Mouse (Mus musculus) hindbrain, embryonic 14.5 days (tissue): ENCODE results near the gene Fam19a1. TPM values are rescaled to one million over a fixed set of nuclear protein-coding genes. Genes with fewer than 3 reads are reported as not detected.

Experiments
- ATAC-seq: fragments of 200-750 bp; cut with Nextera tagmentation; 2 replicates; pipeline ENCODE4 v1.8.0; 2017; ENCODE audit warnings: moderate number of reproducible peaks, mild to moderate bottlenecking, moderate TSS enrichment, moderate library complexity; ENCODE audit not compliant: low FRiP score
- DNase-seq: peaks from one replicate; pipeline ENCODE4 v3.0.0-alpha.2; 2015; ENCODE audit warnings: low spot score
- H3K27ac ChIP-seq: fragments of 300-500 bp; sonication (generic); 2 replicates; pipeline ENCODE4 v1.5.1; 2014; ENCODE audit warnings: mild to moderate bottlenecking, moderate library complexity
- H3K27me3 ChIP-seq: fragments of 300-500 bp; sonication (generic); 2 replicates; pipeline ENCODE4 v1.6.1; 2014; ENCODE audit warnings: mild to moderate bottlenecking, low read length, mixed read lengths; ENCODE audit not compliant: control insufficient read depth, insufficient read depth
- H3K36me3 ChIP-seq: fragments of 300-500 bp; sonication (generic); replicated peaks from 2 replicates; pipeline ENCODE4 v1.6.1; 2014; ENCODE audit not compliant: control insufficient read depth, insufficient read depth
- H3K4me1 ChIP-seq: fragments of 300-500 bp; sonication (generic); replicated peaks from 2 replicates; pipeline ENCODE4 v1.6.1; 2014; ENCODE audit warnings: antibody characterized with exemption, low read length, mixed read lengths; ENCODE audit not compliant: control insufficient read depth, insufficient read depth
- H3K4me2 ChIP-seq: fragments of 300-500 bp; sonication (generic); replicated peaks from 2 replicates; pipeline ENCODE4 v1.6.1; 2014; ENCODE audit warnings: mild to moderate bottlenecking, moderate library complexity
- H3K4me3 ChIP-seq: fragments of 300-500 bp; sonication (generic); replicated peaks from 2 replicates; pipeline ENCODE4 v1.5.1; 2014; ENCODE audit warnings: mild to moderate bottlenecking, low read length
- H3K9ac ChIP-seq: fragments of 300-500 bp; sonication (generic); 2 replicates; pipeline ENCODE4 v1.6.1; 2014
- H3K9me3 ChIP-seq: fragments of 300-500 bp; sonication (generic); 2 replicates; pipeline ENCODE4 v1.6.1; 2016; ENCODE audit warnings: low read length; ENCODE audit not compliant: control insufficient read depth
- WGBS: fragments of 180-500 bp; shearing (Covaris S2); extraction: QIAGEN DNeasy Blood & Tissue Kit; methylation state at CpG from one replicate; pipeline ENCODE4 v1.1.7; 2014; 5-methylcytosine and 5-hydroxymethylcytosine counted together
- polyA plus RNA-seq: library from polyadenylated mRNA; unstranded; fragments of >200 nt; fragmentation: Nextera tagmentation; extraction: Ambion mirVana; gene quantifications from 2 replicates; pipeline ENCODE4 v1.2.1, GENCODE M21; 2014

Fam19a1 gene
- polyA plus RNA-seq, 1 experiment from 2014 or later = 22.8 TPM

GRCm38 (mm10) chr6:96283731-96284130, 170.8 kb downstream of the Fam19a1 start:
- no peaks in the 10 kb centered on the region for H3K36me3 ChIP-seq
- 95% methylated on average over 4 of the region's 4 CpGs for WGBS
- no peak overlapping the region for H3K4me2 ChIP-seq
- no peaks in the 10 kb centered on the region; the same call in 1 of the 2 replicates for H3K9me3 ChIP-seq
- no peak for ATAC-seq
- no peak overlapping the region for H3K9ac ChIP-seq
- H3K4me3 ChIP-seq = no peak overlapping the region
- H3K27ac ChIP-seq = no peak overlapping the region
- DNase-seq = no peak
- H3K4me1 ChIP-seq = no peaks in the 10 kb centered on the region
- H3K27me3 ChIP-seq = no peaks in the 10 kb centered on the region

- no peak overlapping the region for H3K4me2 ChIP-seq
- no peak overlapping the region for H3K4me3 ChIP-seq
- 22% methylated on average over 4 of the region's 4 CpGs for WGBS
- ATAC-seq (no peak), DNase-seq (no peak)
- no peaks in the 10 kb centered on the region for H3K36me3 ChIP-seq
- no peaks in the 10 kb centered on the region for H3K4me1 ChIP-seq
- H3K9me3 ChIP-seq = no peaks in the 10 kb centered on the region; the same call in 1 of the 2 replicates
- no peak overlapping the region for H3K9ac ChIP-seq
- no peak overlapping the region for H3K27ac ChIP-seq
- H3K27me3 ChIP-seq = no peaks in the 10 kb centered on the region
Observed at GRCm38 (mm10) chr6:96284590-96284989, 171.6 kb downstream of the Fam19a1 start.

GRCm38 (mm10) chr6:96286276-96286675, 173.3 kb downstream of the Fam19a1 start:
- Histone ChIP-seq H3K4me2 (no peak overlapping the region), H3K9me3 (no peaks in the 10 kb centered on the region; the same call in 1 of the 2 replicates), H3K36me3 (no peaks in the 10 kb centered on the region), H3K4me3 (no peak overlapping the region), H3K9ac (no peak overlapping the region), H3K27ac (no peak overlapping the region), H3K27me3 (no peaks in the 10 kb centered on the region), H3K4me1 (no peaks in the 10 kb centered on the region)
- DNase-seq = no peak
- no peak for ATAC-seq
- 34% methylated on average over 4 of the region's 4 CpGs for WGBS

- Histone ChIP-seq H3K36me3 (no peaks in the 10 kb centered on the region), H3K4me3 (no peak overlapping the region), H3K27me3 (no peaks in the 10 kb centered on the region), H3K27ac (no peak overlapping the region), H3K4me1 (no peaks in the 10 kb centered on the region), H3K9ac (no peak overlapping the region), H3K4me2 (no peak overlapping the region), H3K9me3 (no peaks in the 10 kb centered on the region)
- 84% methylated on average over 2 of the region's 2 CpGs for WGBS
- DNase-seq = no peak
- no peak for ATAC-seq
Observed at GRCm38 (mm10) chr6:96287377-96287776, 174.4 kb downstream of the Fam19a1 start.

GRCm38 (mm10) chr6:96289672-96290071, 176.7 kb downstream of the Fam19a1 start:
- WGBS = 15% methylated on average over 4 of the region's 4 CpGs
- ATAC-seq (no peak), DNase-seq (no peak)
- Histone ChIP-seq H3K4me3 (no peak overlapping the region), H3K9me3 (no peaks in the 10 kb centered on the region), H3K27me3 (no peaks in the 10 kb centered on the region), H3K4me1 (no peaks in the 10 kb centered on the region), H3K36me3 (no peaks in the 10 kb centered on the region), H3K9ac (no peak overlapping the region), H3K4me2 (no peak overlapping the region), H3K27ac (no peak overlapping the region)

GRCm38 (mm10) chr6:96347491-96347890, 234.5 kb downstream of the Fam19a1 start:
- H3K27ac ChIP-seq = no peak overlapping the region
- DNase-seq (no peak), ATAC-seq (no peak)
- no peaks in the 10 kb centered on the region for H3K9me3 ChIP-seq
- no peaks in the 10 kb centered on the region for H3K4me1 ChIP-seq
- H3K4me3 ChIP-seq = no peak overlapping the region
- no peak overlapping the region for H3K9ac ChIP-seq
- H3K27me3 ChIP-seq = no peaks in the 10 kb centered on the region
- WGBS = 94% methylated on average over 2 of the region's 2 CpGs
- no peaks in the 10 kb centered on the region for H3K36me3 ChIP-seq
- no peak overlapping the region for H3K4me2 ChIP-seq

- ATAC-seq = no peak
- no peaks in the 10 kb centered on the region for H3K27me3 ChIP-seq
Observed at GRCm38 (mm10) chr6:96349446-96350025, 236.6 kb downstream of the Fam19a1 start.

GRCm38 (mm10) chr6:96369544-96369943, 256.6 kb downstream of the Fam19a1 start:
- Histone ChIP-seq H3K4me3 (no peak overlapping the region), H3K9me3 (no peaks in the 10 kb centered on the region), H3K27ac (no peak overlapping the region), H3K9ac (no peak overlapping the region), H3K4me1 (no peaks in the 10 kb centered on the region), H3K36me3 (no peaks in the 10 kb centered on the region), H3K27me3 (no peaks in the 10 kb centered on the region), H3K4me2 (no peak overlapping the region)
- 98% methylated on average over 3 of the region's 3 CpGs for WGBS
- DNase-seq = no peak
- no peak for ATAC-seq

More at GRCm38 (mm10) chr6:96349446-96350025, 236.6 kb downstream of the Fam19a1 start:
- H3K4me2 ChIP-seq = no peak overlapping the region
- no peaks in the 10 kb centered on the region for H3K4me1 ChIP-seq
- WGBS = 84% methylated on average over 7 of the region's 7 CpGs
- no peaks in the 10 kb centered on the region for H3K36me3 ChIP-seq
- H3K4me3 ChIP-seq = no peak overlapping the region
- H3K9me3 ChIP-seq = no peaks in the 10 kb centered on the region
- H3K9ac ChIP-seq = no peak overlapping the region
- no peak for DNase-seq
- no peak overlapping the region for H3K27ac ChIP-seq

- Histone ChIP-seq H3K27ac (no peak overlapping the region), H3K36me3 (no peaks in the 10 kb centered on the region), H3K4me1 (no peaks in the 10 kb centered on the region), H3K4me3 (no peak overlapping the region), H3K9ac (no peak overlapping the region), H3K27me3 (no peaks in the 10 kb centered on the region), H3K4me2 (no peak overlapping the region), H3K9me3 (no peaks in the 10 kb centered on the region)
- DNase-seq (no peak), ATAC-seq (no peak)
- WGBS = 84% methylated on average over 6 of the region's 6 CpGs
Observed at GRCm38 (mm10) chr6:96372848-96373247, 259.9 kb downstream of the Fam19a1 start.

- Histone ChIP-seq H3K9ac (no peak overlapping the region), H3K4me1 (no peaks in the 10 kb centered on the region), H3K9me3 (no peaks in the 10 kb centered on the region), H3K27me3 (no peaks in the 10 kb centered on the region), H3K36me3 (no peaks in the 10 kb centered on the region), H3K27ac (no peak overlapping the region), H3K4me3 (no peak overlapping the region), H3K4me2 (no peak overlapping the region)
- DNase-seq = no peak
- ATAC-seq = no peak; the same call in 1 of the 2 replicates
- 39% methylated on average over 2 of the region's 2 CpGs for WGBS
Observed at GRCm38 (mm10) chr6:96373274-96373673, 260.3 kb downstream of the Fam19a1 start.
